Mouse (Mus musculus) heart, adult 18-20 months (tissue): ENCODE measurements around the gene Zbtb46. TPM values are rescaled to one million over a fixed set of nuclear protein-coding genes. Genes with fewer than 3 reads are reported as not detected.

ENCODE experiments used
- DNase-seq, 2 experiments: peaks; one replicate each; pipeline ENCODE4 v3.0.0; 2021 to 2022; ENCODE audit warnings: mixed read lengths in 1 of 2
- total RNA-seq, 2 experiments: library from RNA; stranded (reverse); gene quantifications; 2 replicates each; pipeline ENCODE4 v1.2.3; 2021

The Zbtb46 gene
- total RNA-seq, 2 experiments from 2014 or later = 9.4 to 11.2 TPM

GRCm38 (mm10) chr2:181465423-181465822 lies 6.2 kb upstream of the Zbtb46 start:
- DNase-seq = no peak

GRCm38 (mm10) chr2:181463008-181463738 lies 3.9 kb upstream of the Zbtb46 start:
- DNase-seq = peak in 1 of 2 experiments; percentile 81

- DNase-seq = no peak
Observed at GRCm38 (mm10) chr2:181462604-181463003, 3.4 kb upstream of the Zbtb46 start.

- DNase-seq = no peak
Observed at GRCm38 (mm10) chr2:181461536-181462100, 2.4 kb upstream of the Zbtb46 start.

- peak; percentile 72 to 88 for DNase-seq
Observed at GRCm38 (mm10) chr2:181459673-181460621, 721 bp upstream of the Zbtb46 start.

- DNase-seq = peak; percentile 68
Observed at GRCm38 (mm10) chr2:181458411-181459152, 644 bp downstream of the Zbtb46 start.

- peak; percentile 32 to 51 for DNase-seq
Observed at GRCm38 (mm10) chr2:181457831-181458230, 1.4 kb downstream of the Zbtb46 start.

GRCm38 (mm10) chr2:181455899-181456298 lies 3.3 kb downstream of the Zbtb46 start:
- DNase-seq = peak in 1 of 2 experiments; percentile 52

- no peak for DNase-seq
Observed at GRCm38 (mm10) chr2:181453274-181453673, 6.0 kb downstream of the Zbtb46 start.

- DNase-seq = no peak
Observed at GRCm38 (mm10) chr2:181452181-181452580, 7.0 kb downstream of the Zbtb46 start.

GRCm38 (mm10) chr2:181443016-181443415 lies 16.2 kb downstream of the Zbtb46 start:
- DNase-seq = no peak

- no peak for DNase-seq
Observed at GRCm38 (mm10) chr2:181438176-181438575, 21.1 kb downstream of the Zbtb46 start.

- DNase-seq = no peak
Observed at GRCm38 (mm10) chr2:181436246-181436645, 23.0 kb downstream of the Zbtb46 start.

GRCm38 (mm10) chr2:181423834-181424233 lies 35.4 kb downstream of the Zbtb46 start:
- DNase-seq = peak; percentile 19 to 26

- DNase-seq = no peak
Observed at GRCm38 (mm10) chr2:181420903-181421638, 38.2 kb downstream of the Zbtb46 start.

GRCm38 (mm10) chr2:181420426-181420825 lies 38.8 kb downstream of the Zbtb46 start:
- no peak for DNase-seq

- no peak for DNase-seq
Observed at GRCm38 (mm10) chr2:181419359-181419758, 39.9 kb downstream of the Zbtb46 start.

- peak; percentile 55 to 73 for DNase-seq
Observed at GRCm38 (mm10) chr2:181415945-181416344, 43.3 kb downstream of the Zbtb46 start.

- no peak for DNase-seq
Observed at GRCm38 (mm10) chr2:181413141-181413540, 46.1 kb downstream of the Zbtb46 start.

GRCm38 (mm10) chr2:181410760-181411473 lies 48.3 kb downstream of the Zbtb46 start:
- DNase-seq = peak; percentile 77 to 81
